Mouse (Mus musculus) limb, embryonic 14.5 days (tissue): Measurements from ENCODE around the gene 4930503B20Rik. TPM values are rescaled to one million over a fixed set of nuclear protein-coding genes. Genes with fewer than 3 reads are reported as not detected.

Experiments
- ATAC-seq: fragments of 200-750 bp; cut with Nextera tagmentation; 2 replicates; pipeline ENCODE4 v1.8.0; 2017; ENCODE audit warnings: low read depth, moderate number of reproducible peaks, moderate TSS enrichment; ENCODE audit not compliant: low FRiP score
- DNase-seq: peaks from one replicate; pipeline ENCODE4 v3.0.0-alpha.2; 2015; ENCODE audit warnings: low spot score
- H3K27ac ChIP-seq: fragments of 300-500 bp; sonication (generic); replicated peaks from 2 replicates; pipeline ENCODE4 v1.5.1; 2014; ENCODE audit warnings: low read depth, mild to moderate bottlenecking, low read length, moderate library complexity, mixed read lengths
- H3K27me3 ChIP-seq: fragments of 300-500 bp; sonication (generic); 2 replicates; pipeline ENCODE4 v1.6.1; 2014; ENCODE audit warnings: low read length, mixed read lengths; ENCODE audit not compliant: control insufficient read depth, insufficient read depth
- H3K36me3 ChIP-seq: fragments of 300-500 bp; sonication (generic); 2 replicates; pipeline ENCODE4 v1.6.1; 2014; ENCODE audit warnings: mild to moderate bottlenecking, low read length, moderate library complexity, mixed read lengths; ENCODE audit not compliant: control insufficient read depth, insufficient read depth
- H3K4me1 ChIP-seq: fragments of 300-500 bp; sonication (generic); 2 replicates; pipeline ENCODE4 v1.6.1; 2014; ENCODE audit warnings: antibody characterized with exemption, low read length, mixed read lengths; ENCODE audit not compliant: control insufficient read depth, insufficient read depth
- H3K4me2 ChIP-seq: fragments of 300-500 bp; sonication (generic); replicated peaks from 2 replicates; pipeline ENCODE4 v1.6.1; 2014; ENCODE audit warnings: low read depth, mild to moderate bottlenecking, low read length, moderate library complexity; ENCODE audit not compliant: severe bottlenecking
- H3K4me3 ChIP-seq: fragments of 300-500 bp; sonication (generic); replicated peaks from 2 replicates; pipeline ENCODE4 v1.5.1; 2014; ENCODE audit warnings: low read length
- H3K9ac ChIP-seq: fragments of 300-500 bp; sonication (generic); 2 replicates; pipeline ENCODE4 v1.6.1; 2014; ENCODE audit warnings: mild to moderate bottlenecking, low read depth, low read length, moderate library complexity; ENCODE audit not compliant: severe bottlenecking
- H3K9me3 ChIP-seq: fragments of 300-500 bp; sonication (generic); 2 replicates; pipeline ENCODE4 v1.6.1; 2016; ENCODE audit warnings: low read length; ENCODE audit not compliant: control insufficient read depth
- POLR2A ChIP-seq: fragments of 200-500 bp; IDR thresholded peaks from 2 replicates; pipeline ENCODE4 v1.8.0; 2012; ENCODE audit warnings: inconsistent platforms, mild to moderate bottlenecking, moderate library complexity, borderline replicate concordance; ENCODE audit not compliant: insufficient read depth, insufficient read length; ENCODE audit errors: extremely low read depth
- WGBS: fragments of 180-500 bp; shearing (Covaris S2); extraction: QIAGEN DNeasy Blood & Tissue Kit; methylation state at CpG from one replicate; pipeline ENCODE4 v1.1.7; 2014; 5-methylcytosine and 5-hydroxymethylcytosine counted together
- polyA plus RNA-seq, 2 experiments: library from polyadenylated mRNA; depleted of rRNA in 1 of 2; stranded (reverse) in 1 of 2; unstranded in 1 of 2; fragments of >200 nt; fragmentation: Nextera tagmentation in 1 of 2; extraction: Ambion mirVana in 1 of 2; gene quantifications; 2 replicates each; pipeline versions ENCODE4 v1.2.1 to v1.2.3; 2012 to 2014

Gene 4930503B20Rik
- polyA plus RNA-seq, 2 experiments = 0.09 TPM; not detected in 1

DNA sequence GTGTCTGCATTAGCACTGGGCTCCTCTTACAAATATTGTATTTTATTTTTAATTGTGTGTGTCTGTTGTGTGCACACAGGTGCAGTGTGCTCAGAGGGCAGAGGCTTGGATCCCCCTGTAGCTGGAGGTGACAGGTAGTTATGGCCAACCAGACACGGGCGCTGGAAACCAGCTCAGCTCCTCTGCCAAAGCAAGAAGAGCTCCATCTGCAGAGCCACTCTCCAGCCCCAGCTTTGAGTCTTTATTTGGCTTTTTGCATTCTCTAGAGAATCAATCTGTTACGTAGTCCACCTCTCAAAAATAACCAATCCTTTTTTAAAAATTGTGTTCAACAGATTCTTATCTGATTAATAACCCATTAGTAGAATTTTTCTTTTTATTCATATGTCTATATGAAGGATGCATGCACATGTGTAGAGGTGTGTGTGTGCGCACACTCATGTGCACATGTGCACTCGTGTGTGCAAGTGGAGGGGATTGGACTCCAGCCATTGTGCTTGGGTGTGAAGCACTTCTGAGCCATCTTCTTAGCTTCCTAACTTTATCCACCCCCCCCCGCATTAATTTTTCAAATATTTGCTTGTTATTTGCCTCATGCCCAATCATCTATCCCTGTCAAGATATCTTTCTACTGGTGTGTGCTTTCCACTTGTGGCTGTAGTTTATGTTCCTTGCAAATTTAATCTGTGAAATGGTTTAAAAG is 51.8 kb downstream of the 4930503B20Rik start:
- TF ChIP-seq POLR2A = no peak
- no peaks in the 10 kb centered on the region for H3K4me1 ChIP-seq
- H3K27me3 ChIP-seq = no peaks in the 10 kb centered on the region
- H3K4me2 ChIP-seq = no peak overlapping the region
- WGBS = 84% methylated on average over 6 of the region's 6 CpGs
- no peak overlapping the region for H3K4me3 ChIP-seq
- no peak for ATAC-seq
- H3K9ac ChIP-seq = no peak overlapping the region
- no peak for DNase-seq
- H3K27ac ChIP-seq = no peak overlapping the region
- H3K36me3 ChIP-seq = no peaks in the 10 kb centered on the region
- no peaks in the 10 kb centered on the region for H3K9me3 ChIP-seq

DNA sequence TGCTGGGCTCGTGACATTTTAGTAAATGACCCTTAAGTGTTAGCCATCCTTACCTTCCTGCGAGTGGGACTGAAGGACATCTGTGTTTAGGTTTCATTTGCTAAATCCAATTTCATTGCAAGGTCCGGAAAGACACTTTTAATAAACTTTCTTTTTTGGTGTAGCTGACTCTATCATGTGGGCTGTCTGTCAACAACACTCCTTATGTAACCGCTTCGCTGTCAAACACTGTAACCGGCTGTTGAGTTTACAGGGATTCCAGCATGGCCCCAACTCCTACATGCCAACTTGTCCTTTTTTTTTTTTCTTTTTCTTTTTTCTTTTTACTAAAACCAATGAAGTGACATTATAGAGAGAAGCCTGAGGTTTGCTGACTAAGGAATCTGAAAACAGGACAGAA is 52.7 kb downstream of the 4930503B20Rik start:
- Histone ChIP-seq H3K9me3 (no peaks in the 10 kb centered on the region), H3K9ac (no peak overlapping the region), H3K4me2 (no peak overlapping the region), H3K36me3 (no peaks in the 10 kb centered on the region), H3K27ac (no peak overlapping the region), H3K27me3 (no peaks in the 10 kb centered on the region), H3K4me3 (no peak overlapping the region), H3K4me1 (no peaks in the 10 kb centered on the region)
- 69% methylated on average over 6 of the region's 6 CpGs for WGBS
- ATAC-seq = no peak
- TF ChIP-seq POLR2A = no peak
- no peak for DNase-seq

- no peak overlapping the region for H3K4me2 ChIP-seq
- no peaks in the 10 kb centered on the region for H3K4me1 ChIP-seq
- WGBS = 87% methylated on average over 7 of the region's 7 CpGs
- no peak overlapping the region for H3K9ac ChIP-seq
- no peak for TF ChIP-seq POLR2A
- H3K36me3 ChIP-seq = no peaks in the 10 kb centered on the region
- H3K4me3 ChIP-seq = no peak overlapping the region
- no peaks in the 10 kb centered on the region for H3K27me3 ChIP-seq
- H3K27ac ChIP-seq = no peak overlapping the region
- no peaks in the 10 kb centered on the region for H3K9me3 ChIP-seq
- ATAC-seq (no peak), DNase-seq (no peak)
These were observed 54.3 kb downstream of the 4930503B20Rik start for GRCm38 (mm10) chr3:146596864-146597263.

DNA sequence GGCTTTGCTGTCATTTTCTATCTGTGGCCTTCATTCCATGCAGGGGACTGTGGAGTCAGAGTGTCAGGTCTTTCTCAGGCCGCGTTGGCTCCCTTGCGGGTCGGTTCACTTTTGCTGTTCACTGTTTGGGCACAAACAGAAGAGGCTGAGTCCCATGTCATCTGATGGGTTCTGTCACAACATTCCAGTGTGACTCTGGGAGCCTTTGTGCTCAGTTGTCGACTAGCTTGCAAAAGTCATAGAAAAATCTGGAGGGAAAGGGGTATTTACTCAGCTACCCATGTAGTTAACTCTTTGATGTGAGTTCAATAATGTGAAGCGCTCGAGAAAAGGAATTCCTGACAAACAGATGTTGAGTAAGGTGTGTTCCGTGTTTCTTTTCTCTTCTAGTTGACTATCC is 54.7 kb downstream of the 4930503B20Rik start:
- no peaks in the 10 kb centered on the region for H3K4me1 ChIP-seq
- no peaks in the 10 kb centered on the region for H3K36me3 ChIP-seq
- H3K27ac ChIP-seq = no peak overlapping the region
- no peak overlapping the region for H3K4me3 ChIP-seq
- DNase-seq = no peak
- no peak for ATAC-seq
- no peak overlapping the region for H3K4me2 ChIP-seq
- 85% methylated on average over 8 of the region's 8 CpGs for WGBS
- H3K27me3 ChIP-seq = no peaks in the 10 kb centered on the region
- H3K9ac ChIP-seq = no peak overlapping the region
- TF ChIP-seq POLR2A = no peak
- no peaks in the 10 kb centered on the region for H3K9me3 ChIP-seq

GRCm38 (mm10) chr3:146595440-146595839 is 55.7 kb downstream of the 4930503B20Rik start:
- no peak for TF ChIP-seq POLR2A
- H3K4me1 ChIP-seq = no peaks in the 10 kb centered on the region
- H3K4me2 ChIP-seq = no peak overlapping the region
- H3K9me3 ChIP-seq = no peaks in the 10 kb centered on the region
- H3K36me3 ChIP-seq = no peaks in the 10 kb centered on the region
- 88% methylated on average over 6 of the region's 6 CpGs for WGBS
- ATAC-seq (no peak), DNase-seq (no peak)
- H3K9ac ChIP-seq = no peak overlapping the region
- H3K27me3 ChIP-seq = no peaks in the 10 kb centered on the region
- H3K4me3 ChIP-seq = no peak overlapping the region
- no peak overlapping the region for H3K27ac ChIP-seq

Other genes with a start within 250 kb of the 4930503B20Rik start
- 9.1 and 12.2 TPM in 2 replicates for gene Ssx2ip, start 246.7 kb downstream of the 4930503B20Rik start, polyA plus RNA-seq (2012; rRNA removed)
- 28.6 and 32.6 TPM in 2 replicates for gene Ssx2ip, start 246.7 kb downstream of the 4930503B20Rik start, polyA plus RNA-seq (2014; fragmentation: Nextera tagmentation; extraction: Ambion mirVana)
- 5.2 and 5.4 TPM in 2 replicates for gene Ctbs, start 201.5 kb downstream of the 4930503B20Rik start, polyA plus RNA-seq (2012; rRNA removed)
- 8.8 and 9.3 TPM in 2 replicates for gene Ctbs, start 201.5 kb downstream of the 4930503B20Rik start, polyA plus RNA-seq (2014; fragmentation: Nextera tagmentation; extraction: Ambion mirVana)
- gene Spata1, start 151.6 kb downstream of the 4930503B20Rik start, polyA plus RNA-seq (2012; rRNA removed) = 8.2 and 13.8 TPM in 2 replicates
- gene Spata1, start 151.6 kb downstream of the 4930503B20Rik start, polyA plus RNA-seq (2014; fragmentation: Nextera tagmentation; extraction: Ambion mirVana) = 6.4 and 7.0 TPM in 2 replicates
- 339 and 385 TPM in 2 replicates for gene Gng5, start 151.5 kb downstream of the 4930503B20Rik start, polyA plus RNA-seq (2012; rRNA removed)
- 839 and 880 TPM in 2 replicates for gene Gng5, start 151.5 kb downstream of the 4930503B20Rik start, polyA plus RNA-seq (2014; fragmentation: Nextera tagmentation; extraction: Ambion mirVana)
- 27.3 and 41.5 TPM in 2 replicates for gene Rpf1, start 129.9 kb downstream of the 4930503B20Rik start, polyA plus RNA-seq (2012; rRNA removed)
- gene Rpf1, start 129.9 kb downstream of the 4930503B20Rik start, polyA plus RNA-seq (2014; fragmentation: Nextera tagmentation; extraction: Ambion mirVana) = 46.2 and 47.5 TPM in 2 replicates
- 0.19 and 0.33 TPM in 2 replicates for gene Uox, start 80.9 kb downstream of the 4930503B20Rik start, polyA plus RNA-seq (2012; rRNA removed)
- 0.66 and 0.70 TPM in 2 replicates for gene Uox, start 80.9 kb downstream of the 4930503B20Rik start, polyA plus RNA-seq (2014; fragmentation: Nextera tagmentation; extraction: Ambion mirVana)
- 0.05 TPM in 1 of 2 replicates, not detected in the other for gene Dnase2b, start 35.7 kb downstream of the 4930503B20Rik start, polyA plus RNA-seq (2012; rRNA removed)
- gene Dnase2b, start 35.7 kb downstream of the 4930503B20Rik start, polyA plus RNA-seq (2014; fragmentation: Nextera tagmentation; extraction: Ambion mirVana) = 0.10 TPM in 1 of 2 replicates, not detected in the other
- gene Samd13, start 34.3 kb upstream of the 4930503B20Rik start, polyA plus RNA-seq (2012; rRNA removed) = 0.55 and 0.72 TPM in 2 replicates
- gene Samd13, start 34.3 kb upstream of the 4930503B20Rik start, polyA plus RNA-seq (2014; fragmentation: Nextera tagmentation; extraction: Ambion mirVana) = 0.83 and 1.4 TPM in 2 replicates
- 45.4 and 47.9 TPM in 2 replicates for gene Prkacb, start 161.7 kb upstream of the 4930503B20Rik start, polyA plus RNA-seq (2012; rRNA removed)
- 66.3 and 75.4 TPM in 2 replicates for gene Prkacb, start 161.7 kb upstream of the 4930503B20Rik start, polyA plus RNA-seq (2014; fragmentation: Nextera tagmentation; extraction: Ambion mirVana)
- gene Ttll7, start 201.1 kb upstream of the 4930503B20Rik start, polyA plus RNA-seq (2012; rRNA removed) = 1.4 and 2.0 TPM in 2 replicates
- gene Ttll7, start 201.1 kb upstream of the 4930503B20Rik start, polyA plus RNA-seq (2014; fragmentation: Nextera tagmentation; extraction: Ambion mirVana) = 1.7 and 1.9 TPM in 2 replicates